Mouse (Mus musculus) left cerebral cortex, adult 2 months (tissue): ENCODE results near the gene Thrb. TPM values are rescaled to one million over a fixed set of nuclear protein-coding genes. Genes with fewer than 3 reads are reported as not detected.

ENCODE experiments used
- DNase-seq, 2 experiments: peaks; one replicate each; pipeline ENCODE4 v3.0.0; 2021 to 2022; ENCODE audit warnings: low spot score in 2 of 2, mixed read lengths in 1 of 2; ENCODE audit errors: extremely low spot score in 1 of 2
- H3K27ac ChIP-seq: fragments of 200-600 bp; 2 replicates; pipeline ENCODE4 v1.8.1; 2022
- H3K4me3 ChIP-seq: fragments of 200-600 bp; 2 replicates; pipeline ENCODE4 v1.8.1; 2022
- CTCF ChIP-seq: fragments of 200-600 bp; IDR thresholded peaks from 2 replicates; pipeline ENCODE4 v1.8.1; 2022; ENCODE audit warnings: antibody characterized with exemption, mild to moderate bottlenecking, moderate library complexity
- intact Hi-C: fragments of 180-260 bp; cut with DNase I; formaldehyde crosslinking; loops from one replicate; pipeline ENCODE4 v1.15.1; 2025
- total RNA-seq, 2 experiments: library from RNA; stranded (reverse); gene quantifications; 2 replicates each; pipeline ENCODE4 v1.2.3; 2021

Gene Thrb
- total RNA-seq, 2 experiments from 2014 or later = 97.1 to 98.6 TPM

- TF ChIP-seq CTCF = no peak
- no peak overlapping the region for H3K27ac ChIP-seq
- no peak overlapping the region for H3K4me3 ChIP-seq
- DNase-seq = no peak
- intact Hi-C loops = loop anchor here (5.0 to 10.0 kb wide), 2 partner anchors 83 to 165 kb away; no protein-coding TSS in a partner anchor
These were observed 239.8 kb downstream of the Thrb start for GRCm38 (mm10) chr14:17899733-17900413.

GRCm38 (mm10) chr14:17900414-17900795, 240.3 kb downstream of the Thrb start:
- intact Hi-C loops = loop anchor here (5.0 to 10.0 kb wide), 2 partner anchors 83 to 166 kb away; no protein-coding TSS in a partner anchor
- DNase-seq = no peak
- TF ChIP-seq CTCF = no peak
- Histone ChIP-seq H3K27ac (no peak overlapping the region), H3K4me3 (no peak overlapping the region)

- Histone ChIP-seq H3K27ac (no peak overlapping the region), H3K4me3 (no peak overlapping the region)
- TF ChIP-seq CTCF = no peak
- DNase-seq = no peak
- intact Hi-C loops = loop anchor here (5.0 to 10.0 kb wide), 2 partner anchors 85 to 168 kb away; no protein-coding TSS in a partner anchor
These were observed 242.4 kb downstream of the Thrb start for GRCm38 (mm10) chr14:17902426-17902825.

- no peak for TF ChIP-seq CTCF
- intact Hi-C loops = loop anchor here (5.0 to 10.0 kb wide), 2 partner anchors 86 to 168 kb away; no protein-coding TSS in a partner anchor
- no peak for DNase-seq
- no peak overlapping the region for H3K4me3 ChIP-seq
- H3K27ac ChIP-seq = no peak overlapping the region
These were observed 243.1 kb downstream of the Thrb start for GRCm38 (mm10) chr14:17903121-17903520.

GRCm38 (mm10) chr14:17904554-17904953, 244.5 kb downstream of the Thrb start:
- no peak for DNase-seq
- no peak overlapping the region for H3K4me3 ChIP-seq
- intact Hi-C loops = loop anchor here (5.0 to 10.0 kb wide), 2 partner anchors 87 to 170 kb away; no protein-coding TSS in a partner anchor
- no peak overlapping the region for H3K27ac ChIP-seq
- TF ChIP-seq CTCF = peak; percentile 43

- intact Hi-C loops = loop anchor here (5.0 to 10.0 kb wide), 3 partner anchors 43 to 243 kb away; partner anchors contain the start of gene Thrb
- no peak overlapping the region for H3K27ac ChIP-seq
- no peak for DNase-seq
- TF ChIP-seq CTCF = no peak
- no peak overlapping the region for H3K4me3 ChIP-seq
These were observed 245.6 kb downstream of the Thrb start for GRCm38 (mm10) chr14:17905627-17906026.

- intact Hi-C loops = loop anchor here (5.0 to 10.0 kb wide), 3 partner anchors 45 to 245 kb away; partner anchors contain the start of gene Thrb
These were observed 246.9 kb downstream of the Thrb start for GRCm38 (mm10) chr14:17906931-17907330.

GRCm38 (mm10) chr14:17911157-17911556, 251.1 kb downstream of the Thrb start:
- intact Hi-C loops = no loop called here
- no peak overlapping the region for H3K27ac ChIP-seq
- DNase-seq = no peak
- TF ChIP-seq CTCF = no peak
- no peak overlapping the region for H3K4me3 ChIP-seq

More at GRCm38 (mm10) chr14:17906931-17907330, 246.9 kb downstream of the Thrb start:
- H3K27ac ChIP-seq = peak overlapping the region; percentile 71
- TF ChIP-seq CTCF = no peak
- H3K4me3 ChIP-seq = no peak overlapping the region
- no peak for DNase-seq

GRCm38 (mm10) chr14:17912573-17913207, 252.6 kb downstream of the Thrb start:
- no peak for TF ChIP-seq CTCF
- no peak for DNase-seq
- intact Hi-C loops = no loop called here
- Histone ChIP-seq H3K27ac (no peak overlapping the region), H3K4me3 (no peak overlapping the region)

GRCm38 (mm10) chr14:17915556-17915955, 255.5 kb downstream of the Thrb start:
- no peak for TF ChIP-seq CTCF
- intact Hi-C loops = no loop called here
- no peak overlapping the region for H3K27ac ChIP-seq

GRCm38 (mm10) chr14:17916651-17917050, 256.6 kb downstream of the Thrb start:
- H3K27ac ChIP-seq = no peak overlapping the region
- intact Hi-C loops = no loop called here
- no peak for DNase-seq
- TF ChIP-seq CTCF = no peak
- no peak overlapping the region for H3K4me3 ChIP-seq

More at GRCm38 (mm10) chr14:17915556-17915955, 255.5 kb downstream of the Thrb start:
- DNase-seq = no peak
- no peak overlapping the region for H3K4me3 ChIP-seq

GRCm38 (mm10) chr14:17917124-17917763, 257.2 kb downstream of the Thrb start:
- Histone ChIP-seq H3K27ac (no peak overlapping the region), H3K4me3 (no peak overlapping the region)
- TF ChIP-seq CTCF = no peak
- intact Hi-C loops = no loop called here
- DNase-seq = no peak
